Mouse (Mus musculus): ENCODE data around the gene Jagn1. TPM values are rescaled to one million over a fixed set of nuclear protein-coding genes. Genes with fewer than 3 reads are reported as not detected.
A peak's percentile ranks its signal among the peaks of the same experiment; 100 is the strongest.

The Jagn1 gene
- polyA plus RNA-seq, 1 experiment from 2014 or later: 76.4 TPM

- no peaks in the 10 kb centered on the region for H3K27me3 ChIP-seq (ENCODE audit: insufficient read depth, low read length)
- no peak overlapping the region for H3K9ac ChIP-seq
- no peaks in the 10 kb centered on the region for H3K36me3 ChIP-seq (ENCODE audit: insufficient read depth)
- H3K4me2 ChIP-seq: no peak overlapping the region
- DNase-seq: no peak
- 76% methylated on average over 7 of the region's 7 CpGs for WGBS
- no peak for ATAC-seq (ENCODE audit: insufficient read depth)
- no peak overlapping the region for H3K27ac ChIP-seq (ENCODE audit: low read depth)
- no peak overlapping the region for H3K4me3 ChIP-seq (ENCODE audit: low read depth, low read length)
- no peaks in the 10 kb centered on the region for H3K4me1 ChIP-seq (ENCODE audit: insufficient read depth)
- H3K9me3 ChIP-seq (ENCODE audit: low read depth, low read length): no peaks in the 10 kb centered on the region
- no peak for TF ChIP-seq CTCF (IDR thresholded peaks at IDR 0.05; ENCODE audit: low read depth)
Observed at GRCm38 (mm10) chr6:113424187-113424586, 18.2 kb upstream of the Jagn1 start.

DNA sequence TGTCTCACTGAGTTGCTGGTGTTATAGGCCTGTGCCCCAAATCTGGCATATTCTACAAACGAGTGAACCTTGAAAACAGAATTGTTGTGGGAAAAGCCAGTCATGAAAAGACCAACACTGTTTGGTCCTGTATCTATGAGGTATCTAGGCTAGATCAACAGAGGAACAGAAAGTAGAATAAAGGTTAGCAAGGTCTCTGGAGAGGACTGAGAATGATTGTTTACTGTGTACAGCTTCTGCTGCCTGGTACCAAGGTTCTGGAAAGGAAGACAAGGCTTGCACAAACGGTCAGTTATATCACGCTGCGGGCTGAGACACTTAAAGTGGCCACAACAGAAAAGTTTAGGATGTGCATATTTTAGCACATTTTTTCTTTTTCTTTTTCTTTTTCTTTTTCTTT is 15.7 kb upstream of the Jagn1 start:
- Histone ChIP-seq H3K4me1 (ENCODE audit: insufficient read depth) (no peaks in the 10 kb centered on the region), H3K9ac (no peak overlapping the region), H3K4me2 (no peak overlapping the region), H3K36me3 (ENCODE audit: insufficient read depth) (no peaks in the 10 kb centered on the region), H3K4me3 (ENCODE audit: low read depth, low read length) (no peak overlapping the region), H3K27ac (ENCODE audit: low read depth) (no peak overlapping the region), H3K9me3 (ENCODE audit: low read depth, low read length) (no peaks in the 10 kb centered on the region), H3K27me3 (ENCODE audit: insufficient read depth, low read length) (no peaks in the 10 kb centered on the region)
- no peak for TF ChIP-seq CTCF (IDR thresholded peaks at IDR 0.05; ENCODE audit: low read depth)
- WGBS: 89% methylated on average over 4 of the region's 4 CpGs
- DNase-seq (no peak), ATAC-seq (ENCODE audit: insufficient read depth) (no peak)

DNA sequence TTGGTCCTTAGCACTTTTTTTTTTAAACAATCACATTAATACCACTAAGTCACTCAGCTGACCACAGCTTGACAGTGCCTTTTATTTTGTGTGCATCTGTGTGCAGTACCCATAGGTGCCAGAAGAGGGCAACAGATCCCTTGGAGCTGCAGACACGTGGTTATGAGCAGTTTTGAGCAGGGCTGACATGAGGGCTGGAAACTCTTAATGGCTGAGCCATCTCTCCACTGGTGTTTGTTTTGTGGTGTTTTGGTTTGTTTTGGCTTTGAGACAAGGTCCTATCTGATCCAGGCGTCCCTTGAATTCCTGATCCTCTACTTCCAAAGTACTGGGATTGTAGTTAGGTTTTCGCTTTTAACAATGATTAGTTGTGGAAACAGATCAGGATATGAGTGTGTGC is 15.0 kb upstream of the Jagn1 start:
- no peak overlapping the region for H3K4me2 ChIP-seq
- H3K4me1 ChIP-seq (ENCODE audit: insufficient read depth): no peaks in the 10 kb centered on the region
- no peak overlapping the region for H3K27ac ChIP-seq (ENCODE audit: low read depth)
- ATAC-seq (ENCODE audit: insufficient read depth): no peak
- peak; percentile 62 for DNase-seq
- TF ChIP-seq CTCF (IDR thresholded peaks at IDR 0.05; ENCODE audit: low read depth): peak; percentile 78
- no peak overlapping the region for H3K4me3 ChIP-seq (ENCODE audit: low read depth, low read length)
- no peaks in the 10 kb centered on the region for H3K27me3 ChIP-seq (ENCODE audit: insufficient read depth, low read length)
- 61% methylated on average over 3 of the region's 3 CpGs for WGBS
- H3K9ac ChIP-seq: no peak overlapping the region
- H3K9me3 ChIP-seq (ENCODE audit: low read depth, low read length): no peaks in the 10 kb centered on the region
- no peaks in the 10 kb centered on the region for H3K36me3 ChIP-seq (ENCODE audit: insufficient read depth)

DNA sequence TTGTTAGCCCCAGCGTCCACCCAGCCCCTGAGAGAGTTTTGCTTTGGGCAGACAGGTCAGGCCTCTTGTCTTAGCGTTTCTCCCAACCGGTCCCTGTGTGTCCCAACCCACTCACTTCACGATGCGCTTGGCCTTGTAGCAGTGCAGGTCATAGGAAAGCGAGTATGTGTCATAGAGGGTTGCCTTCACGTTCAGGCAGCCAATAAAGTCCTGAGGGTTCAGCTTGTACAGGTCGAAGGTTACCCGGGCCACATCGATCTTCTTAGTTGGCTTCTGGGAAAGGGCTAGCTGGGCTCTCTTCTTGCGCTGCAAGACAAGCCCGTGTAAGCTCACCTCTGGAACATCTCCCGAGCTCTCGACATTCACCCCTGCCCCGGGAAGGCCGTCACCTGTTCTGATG is 14.4 kb upstream of the Jagn1 start:
- Histone ChIP-seq H3K4me2 (no peak overlapping the region), H3K4me3 (ENCODE audit: low read depth, low read length) (no peak overlapping the region), H3K4me1 (ENCODE audit: insufficient read depth) (no peaks in the 10 kb centered on the region), H3K36me3 (ENCODE audit: insufficient read depth) (no peaks in the 10 kb centered on the region), H3K9ac (no peak overlapping the region), H3K27me3 (ENCODE audit: insufficient read depth, low read length) (no peaks in the 10 kb centered on the region), H3K27ac (ENCODE audit: low read depth) (no peak overlapping the region), H3K9me3 (ENCODE audit: low read depth, low read length) (no peaks in the 10 kb centered on the region)
- DNase-seq: no peak
- no peak for TF ChIP-seq CTCF (IDR thresholded peaks at IDR 0.05; ENCODE audit: low read depth)
- WGBS: 79% methylated on average over 16 of the region's 16 CpGs
- ATAC-seq (ENCODE audit: insufficient read depth): no peak

DNA sequence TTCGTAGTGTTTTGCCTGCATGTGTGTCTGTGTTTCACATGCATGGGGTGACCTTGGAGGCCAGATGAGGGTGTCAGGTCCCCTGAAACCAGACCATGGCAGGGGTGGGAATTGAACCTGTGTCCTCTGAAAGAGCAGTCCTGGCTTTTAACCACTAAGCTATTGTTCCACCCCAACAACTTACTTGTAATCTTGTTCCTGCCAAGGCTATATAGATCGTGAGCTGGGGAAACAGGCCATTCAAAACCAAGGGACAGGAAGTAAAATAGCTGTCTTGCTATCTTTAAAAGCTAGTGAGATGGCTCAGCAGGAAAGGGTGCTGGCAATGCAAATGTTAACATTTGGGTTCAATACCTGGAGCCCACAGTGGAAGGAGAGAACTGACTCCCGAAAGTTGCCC is 12.4 kb upstream of the Jagn1 start:
- no peak for ATAC-seq (ENCODE audit: insufficient read depth)
- WGBS: 71% methylated on average over 3 of the region's 3 CpGs

DNA sequence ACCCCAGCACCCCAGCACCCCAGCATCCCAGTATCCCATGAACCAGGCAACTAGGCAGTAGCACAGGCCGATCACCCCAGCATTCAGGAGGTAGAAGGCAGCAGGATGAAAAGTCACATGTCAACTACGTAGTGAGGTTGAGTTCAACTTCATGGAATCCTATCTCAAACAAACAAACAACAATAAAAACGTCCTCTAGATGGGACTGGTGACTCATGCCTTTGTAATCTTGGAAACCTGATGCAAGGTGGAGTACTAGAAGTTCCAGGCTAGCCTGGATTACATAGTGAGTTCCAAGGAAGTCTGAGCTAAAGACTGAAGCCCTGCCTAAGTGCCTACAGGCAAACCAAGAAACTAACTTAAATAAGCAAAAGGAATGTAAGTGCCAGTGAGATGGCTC is 11.5 kb upstream of the Jagn1 start:
- no peak for DNase-seq
- WGBS: 48% methylated on average over 3 of the region's 3 CpGs
- Histone ChIP-seq H3K36me3 (ENCODE audit: insufficient read depth) (no peaks in the 10 kb centered on the region), H3K27me3 (ENCODE audit: insufficient read depth, low read length) (no peaks in the 10 kb centered on the region), H3K4me3 (ENCODE audit: low read depth, low read length) (no peak overlapping the region), H3K4me2 (no peak overlapping the region), H3K4me1 (ENCODE audit: insufficient read depth) (no peaks in the 10 kb centered on the region), H3K9ac (no peak overlapping the region), H3K9me3 (ENCODE audit: low read depth, low read length) (no peaks in the 10 kb centered on the region), H3K27ac (ENCODE audit: low read depth) (no peak overlapping the region)
- no peak for TF ChIP-seq CTCF (IDR thresholded peaks at IDR 0.05; ENCODE audit: low read depth)
- no peak for ATAC-seq (ENCODE audit: insufficient read depth)

More for the DNA sequence above, 12.4 kb upstream of the Jagn1 start:
- no peak overlapping the region for H3K4me2 ChIP-seq
- H3K4me3 ChIP-seq (ENCODE audit: low read depth, low read length): no peak overlapping the region
- H3K27me3 ChIP-seq (ENCODE audit: insufficient read depth, low read length): no peaks in the 10 kb centered on the region
- no peak overlapping the region for H3K9ac ChIP-seq
- H3K36me3 ChIP-seq (ENCODE audit: insufficient read depth): no peaks in the 10 kb centered on the region
- no peak overlapping the region for H3K27ac ChIP-seq (ENCODE audit: low read depth)
- no peaks in the 10 kb centered on the region for H3K9me3 ChIP-seq (ENCODE audit: low read depth, low read length)
- no peak for TF ChIP-seq CTCF (IDR thresholded peaks at IDR 0.05; ENCODE audit: low read depth)
- no peak for DNase-seq
- H3K4me1 ChIP-seq (ENCODE audit: insufficient read depth): no peaks in the 10 kb centered on the region

DNA sequence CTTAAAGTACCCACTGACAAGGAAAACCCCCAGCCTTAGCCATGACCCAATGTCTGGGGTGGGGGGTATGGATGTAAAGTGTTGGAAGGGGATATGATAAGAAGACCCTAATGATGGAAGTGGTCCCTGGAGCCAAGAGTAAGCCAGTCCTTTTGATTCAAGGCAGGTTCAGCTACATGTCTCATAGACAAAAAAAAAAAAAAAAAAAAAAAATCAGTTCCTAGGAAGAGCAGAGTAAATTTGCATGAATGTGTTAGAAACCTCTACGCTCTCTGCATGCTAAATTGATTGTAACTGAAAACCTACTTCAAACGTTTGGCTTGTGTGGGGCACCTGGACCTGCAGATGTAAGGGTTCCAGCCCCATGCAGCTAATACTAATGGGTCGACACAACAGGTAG is 10.6 kb upstream of the Jagn1 start:
- 51% methylated on average over 3 of the region's 3 CpGs for WGBS

GRCm38 (mm10) chr6:113433661-113434060 is 8.7 kb upstream of the Jagn1 start:
- Histone ChIP-seq H3K9ac (no peak overlapping the region), H3K36me3 (ENCODE audit: insufficient read depth) (no peaks in the 10 kb centered on the region), H3K9me3 (ENCODE audit: low read depth, low read length) (no peaks in the 10 kb centered on the region), H3K4me3 (ENCODE audit: low read depth, low read length) (no peak overlapping the region), H3K4me2 (no peak overlapping the region), H3K27me3 (ENCODE audit: insufficient read depth, low read length) (no peaks in the 10 kb centered on the region), H3K4me1 (ENCODE audit: insufficient read depth) (no peaks in the 10 kb centered on the region), H3K27ac (ENCODE audit: low read depth) (no peak overlapping the region)
- TF ChIP-seq CTCF (IDR thresholded peaks at IDR 0.05; ENCODE audit: low read depth): no peak
- no peak for ATAC-seq (ENCODE audit: insufficient read depth)
- DNase-seq: no peak
- 63% methylated on average over 3 of the region's 3 CpGs for whole genome bisulfite sequencing

More for the DNA sequence above, 10.6 kb upstream of the Jagn1 start:
- Histone ChIP-seq H3K9me3 (ENCODE audit: low read depth, low read length) (no peaks in the 10 kb centered on the region), H3K36me3 (ENCODE audit: insufficient read depth) (no peaks in the 10 kb centered on the region), H3K4me2 (no peak overlapping the region), H3K9ac (no peak overlapping the region), H3K4me1 (ENCODE audit: insufficient read depth) (no peaks in the 10 kb centered on the region), H3K4me3 (ENCODE audit: low read depth, low read length) (no peak overlapping the region), H3K27ac (ENCODE audit: low read depth) (no peak overlapping the region), H3K27me3 (ENCODE audit: insufficient read depth, low read length) (no peaks in the 10 kb centered on the region)
- no peak for TF ChIP-seq CTCF (IDR thresholded peaks at IDR 0.05; ENCODE audit: low read depth)
- DNase-seq: no peak
- no peak for ATAC-seq (ENCODE audit: insufficient read depth)

Data from lung, embryonic 14.5 days (tissue).